Mouse (Mus musculus): ENCODE measurements around the gene Srgap2.

Gene Srgap2

DNA sequence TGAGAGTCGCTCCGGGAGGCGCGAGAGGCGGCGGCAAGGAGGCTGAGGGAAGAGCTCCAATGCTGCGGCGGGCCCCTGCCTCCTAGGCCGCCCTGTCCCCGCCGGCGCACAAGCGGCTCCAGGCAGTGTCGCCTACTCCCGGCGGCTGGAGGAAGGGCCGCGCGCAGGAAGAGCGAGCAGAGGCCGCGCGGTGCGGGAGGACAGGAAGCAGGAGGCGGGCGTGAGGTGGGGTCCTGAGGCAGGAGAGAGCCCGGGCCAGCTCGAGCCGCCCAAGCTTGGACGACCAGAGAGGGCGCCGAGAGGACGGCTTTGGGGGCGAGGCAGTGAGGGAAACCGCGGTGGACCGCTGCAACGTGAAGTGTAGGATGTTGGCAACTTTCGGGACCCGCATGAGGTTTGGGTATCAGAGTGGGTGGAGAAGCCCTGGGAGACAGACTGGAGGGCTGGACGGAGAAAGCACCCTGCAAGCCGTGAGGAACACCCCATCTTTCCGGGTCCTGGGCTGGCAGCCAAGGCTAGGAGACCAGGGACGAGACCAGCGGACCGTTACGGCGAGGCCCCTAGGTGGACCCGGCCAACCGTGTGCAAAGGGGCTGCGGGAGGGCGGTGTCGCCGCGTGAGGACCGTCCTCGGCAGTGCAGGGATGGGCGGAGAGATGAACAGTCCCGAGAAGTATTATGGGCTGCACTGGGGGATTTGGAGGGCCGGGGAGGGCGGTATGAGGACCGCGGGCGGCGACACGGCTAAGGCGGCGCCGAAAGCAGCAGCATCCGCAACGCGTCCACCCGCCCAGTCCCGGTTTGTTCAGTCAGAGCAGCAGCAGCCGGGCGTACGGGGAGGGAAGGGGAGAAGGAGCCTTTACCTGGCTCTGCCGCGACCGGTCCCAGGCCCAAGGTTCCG is 531 bp downstream of the Srgap2 start:
- DNase-seq (ENCODE audit: low spot score in 2 of 2) = peak; percentile 75 to 84

DNA sequence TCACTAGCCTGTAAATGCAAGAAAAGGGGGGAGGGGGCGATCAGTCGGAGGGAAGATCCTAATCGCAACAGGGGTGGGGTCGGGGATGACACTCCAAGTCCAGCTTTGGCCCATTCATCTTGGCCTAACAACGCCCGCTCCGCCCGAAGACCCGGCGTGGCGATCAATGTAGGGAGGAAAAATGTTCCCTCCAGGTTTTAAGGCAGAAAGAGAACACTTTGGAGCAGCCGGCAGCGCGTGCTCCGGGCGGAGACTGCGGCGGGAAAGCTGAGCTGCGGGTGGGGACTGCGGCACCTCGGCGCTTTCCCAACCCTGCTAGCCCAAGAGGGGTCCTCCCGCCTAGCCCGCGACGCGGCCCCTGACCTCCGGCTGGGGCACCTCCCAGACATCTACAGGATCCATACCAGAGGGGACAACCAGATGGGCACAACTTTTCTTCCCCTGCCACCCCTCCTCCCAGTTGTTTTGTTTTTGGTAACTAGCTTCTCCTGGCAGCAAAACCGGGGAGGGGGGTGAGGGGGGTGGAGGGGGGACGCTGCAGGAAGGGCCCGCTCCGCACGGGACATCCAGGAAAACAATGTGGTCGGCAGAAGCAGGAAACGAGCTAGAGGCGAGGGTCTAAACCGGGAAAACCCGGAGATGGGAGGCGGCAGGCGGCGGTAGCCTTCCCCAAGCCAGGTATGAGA is 1.4 kb downstream of the Srgap2 start:
- peak; percentile 27 to 73 for DNase-seq (ENCODE audit: low spot score in 2 of 2)

DNA sequence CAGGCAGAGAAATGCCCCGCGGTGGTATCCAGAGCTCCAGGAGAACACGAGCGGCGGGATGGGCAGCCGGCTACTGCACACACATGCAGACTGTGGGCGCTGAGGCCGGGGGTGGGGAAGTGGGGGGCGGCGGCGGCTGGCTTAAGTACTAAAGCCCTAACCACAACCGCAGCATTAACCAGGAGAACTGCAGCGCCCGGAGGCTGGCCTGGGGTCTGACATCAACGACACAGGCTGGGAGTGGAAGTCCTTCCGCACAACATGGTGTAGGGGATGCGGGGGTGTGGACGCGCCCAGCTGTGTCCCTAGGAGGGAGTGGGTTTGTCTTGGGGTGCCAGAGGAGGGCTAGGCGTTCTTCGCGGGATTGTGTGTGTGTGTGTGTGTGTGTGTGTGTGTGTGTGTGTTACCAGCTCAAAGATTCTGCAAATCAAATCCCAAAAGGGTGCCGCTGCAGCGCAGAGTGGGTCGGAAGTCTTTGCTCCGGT is 2.0 kb downstream of the Srgap2 start:
- peak; percentile 41 to 72 for DNase-seq (ENCODE audit: low spot score in 2 of 2)

DNA sequence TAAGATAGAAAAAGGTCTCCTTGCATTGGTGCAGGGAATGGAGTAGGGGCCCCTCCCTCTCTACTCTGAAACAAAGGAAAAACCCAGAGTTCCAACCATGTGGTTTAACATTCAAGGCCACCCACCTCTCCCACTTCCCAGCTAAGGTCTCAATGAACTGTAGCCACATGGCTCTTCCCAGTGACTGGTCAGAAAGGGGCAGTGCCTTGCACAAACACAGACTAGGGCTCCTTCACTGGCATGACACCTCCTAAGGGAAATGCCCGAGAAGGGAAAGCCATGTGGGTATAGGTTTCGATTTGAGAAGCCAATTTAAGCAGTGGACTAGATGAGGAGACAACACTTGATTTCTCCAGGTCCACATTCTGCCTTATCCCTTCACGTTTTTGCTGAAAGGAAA is 3.4 kb downstream of the Srgap2 start:
- DNase-seq (ENCODE audit: low spot score in 2 of 2) = no peak

DNA sequence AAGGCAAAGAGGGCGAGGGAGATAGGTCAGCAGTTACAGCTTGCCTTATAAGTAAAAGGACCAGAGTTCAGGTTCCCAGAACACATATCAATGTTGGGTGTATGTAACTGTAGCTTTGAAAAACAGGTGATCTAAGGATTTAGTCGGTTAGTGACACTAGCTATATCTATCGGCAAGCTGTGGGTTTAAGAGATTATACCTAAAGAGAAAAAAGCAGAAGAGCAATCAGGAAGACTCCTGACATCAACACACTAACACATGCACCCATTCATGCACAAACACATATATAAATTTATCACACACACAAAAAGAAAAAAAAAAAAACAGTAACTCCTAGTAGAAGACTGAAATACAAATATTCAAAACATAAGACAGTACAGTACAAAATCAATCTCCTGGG is 10.6 kb downstream of the Srgap2 start:
- no peak for DNase-seq (ENCODE audit: low spot score in 2 of 2)

DNA sequence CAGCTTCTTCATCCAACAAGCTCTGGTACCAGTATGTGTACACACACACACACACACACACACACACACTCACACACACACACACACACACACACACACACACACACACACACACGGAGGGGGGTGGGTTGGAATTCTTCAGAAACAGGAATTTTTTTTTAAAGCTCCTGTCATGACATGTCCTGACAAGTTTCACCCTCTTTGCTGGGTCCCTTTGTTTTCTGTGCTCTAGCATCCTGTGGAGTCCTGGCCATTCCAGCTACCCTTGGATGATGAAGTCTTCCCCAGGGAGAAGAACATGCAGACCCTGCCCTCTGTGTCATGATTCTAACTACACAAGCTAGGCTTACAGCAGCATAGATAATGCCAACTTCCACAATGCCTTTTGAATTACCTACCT is 13.0 kb downstream of the Srgap2 start:
- no peak for DNase-seq (ENCODE audit: low spot score in 2 of 2)

DNA sequence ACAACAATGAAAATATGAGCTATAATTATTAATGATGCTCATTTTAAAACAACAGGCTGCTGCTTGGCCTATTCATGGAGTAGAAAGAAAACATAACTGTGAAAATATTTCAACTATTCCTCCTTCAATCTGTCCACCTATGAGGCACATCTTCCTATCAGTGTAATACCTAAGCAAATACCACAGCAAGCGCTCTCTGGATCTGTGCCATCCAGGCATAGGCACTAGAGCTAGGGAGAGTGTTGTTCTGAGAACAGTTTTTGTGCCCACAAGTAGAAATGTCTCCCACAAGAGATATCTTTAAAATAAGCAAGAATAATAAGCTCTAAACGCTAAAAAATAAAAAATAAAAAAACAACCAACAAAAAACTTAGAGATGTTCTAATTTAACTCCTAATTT is 14.0 kb downstream of the Srgap2 start:
- no peak for DNase-seq (ENCODE audit: low spot score in 2 of 2)

DNA sequence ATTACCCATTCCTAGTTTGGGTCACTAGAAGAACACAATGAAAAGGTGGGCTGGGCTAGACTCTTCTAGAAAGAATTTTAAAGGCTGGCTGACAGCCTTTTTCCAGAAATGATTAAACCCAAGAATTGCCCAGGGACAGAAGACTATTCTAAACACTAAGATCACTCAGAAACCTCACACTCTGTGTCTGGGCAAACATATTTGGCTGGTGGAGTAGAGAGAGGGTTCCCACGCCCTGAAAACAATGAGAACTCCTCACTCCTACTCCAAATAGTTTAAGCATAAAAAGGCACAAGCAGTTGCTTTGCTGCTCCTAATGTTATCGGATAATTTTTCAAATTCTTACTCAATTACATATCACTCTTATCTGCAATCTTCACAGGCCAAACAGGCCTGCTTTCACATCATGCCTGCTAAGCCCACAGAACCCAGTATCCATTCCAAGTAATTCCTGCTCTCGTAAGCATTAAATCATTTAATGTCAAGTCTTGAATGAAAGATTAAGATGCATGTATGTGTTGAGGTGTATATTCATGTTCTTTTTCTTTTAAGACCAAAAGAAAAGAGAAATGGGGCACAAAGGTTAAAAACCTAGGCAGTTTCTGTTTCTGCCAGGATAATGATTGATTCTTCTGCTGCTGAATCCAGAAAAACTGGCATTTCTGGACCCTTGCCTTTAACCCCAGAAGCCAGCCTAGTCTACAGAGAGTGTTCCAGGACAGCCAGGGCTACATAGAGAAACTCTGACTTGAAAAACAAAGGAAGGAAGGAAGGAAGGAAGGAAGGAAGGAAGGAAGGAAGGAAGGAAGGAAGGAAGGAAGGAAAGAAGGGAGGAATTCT is 15.3 kb downstream of the Srgap2 start:
- no peak for DNase-seq (ENCODE audit: low spot score in 2 of 2)

DNA sequence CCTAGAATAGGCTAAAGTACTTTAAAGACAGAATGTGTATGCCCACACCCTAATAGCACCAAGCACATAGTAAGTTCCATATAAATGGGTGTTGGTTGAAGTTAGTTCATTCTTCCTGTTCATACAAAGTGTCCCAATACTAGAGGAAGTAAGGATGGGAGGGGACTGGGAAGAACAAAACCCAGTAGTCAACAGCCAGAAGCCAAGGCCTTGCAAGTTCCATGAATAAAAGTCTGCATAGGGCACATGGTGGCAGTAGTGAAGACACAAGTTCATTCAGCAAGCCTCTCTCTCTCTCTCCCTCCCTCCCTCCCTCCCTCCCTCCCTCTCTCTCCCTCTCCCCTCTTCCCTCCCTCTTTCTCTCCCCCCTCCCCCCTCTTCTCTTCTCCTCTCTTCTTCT is 16.0 kb downstream of the Srgap2 start:
- DNase-seq (ENCODE audit: low spot score in 2 of 2) = no peak

DNA sequence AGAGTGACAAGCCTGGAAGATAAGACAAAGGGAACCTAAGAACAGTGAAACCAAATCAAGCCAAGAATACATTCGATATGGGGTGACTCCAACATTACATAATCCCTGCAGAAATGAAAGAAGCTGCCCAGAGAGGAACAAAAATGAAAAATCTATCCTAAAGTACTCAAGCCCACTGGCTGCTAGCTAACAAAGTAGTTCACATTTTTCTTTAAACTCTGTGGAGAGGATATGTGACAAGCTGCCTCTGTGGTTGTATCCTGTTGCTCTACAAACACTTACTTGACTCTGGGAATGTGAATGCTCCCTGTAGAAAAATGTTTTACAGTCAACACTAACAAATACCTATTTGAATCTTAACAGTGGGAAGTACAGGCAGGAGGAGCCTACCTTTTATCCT is 25.5 kb downstream of the Srgap2 start:
- no peak for DNase-seq (ENCODE audit: low spot score in 2 of 2)

DNA sequence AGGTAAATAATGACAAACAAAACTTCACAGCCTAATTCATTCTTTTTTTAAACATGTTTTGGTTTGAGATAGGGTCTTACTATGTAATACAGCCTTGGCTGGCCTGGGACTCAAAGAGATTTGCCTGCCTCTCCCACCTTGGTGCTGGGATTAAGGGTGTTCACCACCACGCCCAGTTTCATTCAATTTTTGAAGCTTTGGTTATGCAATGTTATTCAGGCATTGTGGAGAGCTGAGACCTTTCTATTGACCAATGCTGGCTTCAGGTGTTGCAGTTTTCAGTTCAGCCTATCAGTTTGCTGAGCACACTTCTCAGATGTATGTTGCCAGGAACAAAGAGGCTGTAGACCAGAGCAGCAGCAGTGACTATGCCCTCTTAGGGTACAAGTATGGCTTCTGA is 28.9 kb downstream of the Srgap2 start:
- DNase-seq (ENCODE audit: low spot score in 2 of 2) = no peak

DNA sequence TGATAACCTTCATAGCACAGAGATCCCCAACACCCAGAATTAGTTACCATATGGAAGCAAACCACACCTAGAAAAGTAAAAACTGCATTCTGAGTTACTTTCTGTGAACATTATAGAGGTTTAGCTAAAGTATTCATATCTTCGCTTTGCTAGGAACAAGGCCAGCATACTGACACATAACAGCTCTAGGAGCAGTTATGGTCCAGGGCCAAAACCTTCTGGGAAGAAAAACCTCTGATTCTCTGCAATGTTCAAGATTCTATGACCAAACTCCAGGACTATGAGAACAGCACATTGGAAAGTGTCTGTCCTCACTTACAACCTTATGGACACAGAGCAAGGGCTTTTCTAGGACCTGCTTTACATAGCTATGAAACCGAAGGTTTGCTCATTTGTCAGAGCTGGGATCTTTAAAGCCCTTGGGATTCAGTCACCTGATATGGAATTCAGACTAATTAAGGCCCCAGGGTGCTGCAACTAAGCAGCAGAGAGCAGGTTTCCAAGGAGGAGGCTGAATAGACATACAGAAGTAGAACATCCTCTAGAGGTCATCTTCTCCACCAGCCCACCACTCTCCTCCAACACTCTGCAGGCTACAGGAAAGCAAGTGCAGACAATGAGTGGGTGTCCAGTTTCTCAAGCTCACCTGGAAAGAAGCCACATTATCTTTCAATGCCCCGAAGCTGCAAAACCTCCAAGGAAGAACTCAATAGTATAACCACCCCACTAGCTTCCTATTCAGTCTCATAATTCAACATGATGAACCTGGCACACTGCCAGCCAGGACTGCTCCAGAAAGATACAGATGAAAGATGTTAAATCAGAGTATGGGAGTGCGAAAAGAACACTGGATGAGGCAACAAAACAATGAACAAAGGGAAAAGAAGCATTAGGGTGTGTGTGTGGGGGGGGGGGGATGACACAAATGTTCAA is 32.9 kb downstream of the Srgap2 start:
- DNase-seq (ENCODE audit: low spot score in 2 of 2) = no peak

DNA sequence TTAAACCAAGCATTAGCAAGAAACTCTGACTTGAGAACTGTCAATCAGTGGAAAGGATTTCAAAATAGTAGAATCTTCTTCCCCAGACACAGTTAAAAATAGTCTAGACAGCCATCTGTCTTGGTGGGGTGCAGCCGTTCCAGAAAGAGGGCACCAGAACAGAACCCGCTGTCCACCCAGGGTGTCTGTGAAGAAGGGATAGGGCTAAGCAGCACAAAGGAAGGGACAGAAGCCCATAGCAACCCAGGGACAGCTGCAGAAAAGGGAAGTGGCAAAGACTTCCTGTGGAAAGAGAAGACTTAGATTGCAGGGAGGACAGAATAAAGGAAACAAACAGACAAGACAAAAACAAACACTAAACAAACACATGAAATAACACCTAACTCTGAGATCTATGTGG is 34.8 kb downstream of the Srgap2 start:
- no peak for DNase-seq (ENCODE audit: low spot score in 2 of 2)

DNA sequence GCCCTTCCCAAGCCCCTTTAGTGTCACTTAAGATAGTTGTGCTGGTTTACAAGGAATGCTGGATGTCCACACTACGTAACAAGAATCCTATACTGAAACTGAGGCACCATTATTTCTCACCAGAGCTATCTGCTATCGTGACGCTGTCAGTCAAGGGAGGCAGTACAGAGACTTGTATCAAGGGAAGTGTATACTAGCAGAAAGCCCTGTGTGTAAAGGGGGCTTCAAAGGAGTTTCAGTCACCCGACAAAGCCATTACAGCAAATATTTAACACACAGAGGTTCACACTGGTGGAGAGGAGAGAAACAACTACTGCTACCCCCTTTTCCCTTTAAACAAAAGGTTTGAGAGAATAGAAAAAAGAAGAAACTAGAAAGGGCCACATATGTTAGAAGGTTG is 35.6 kb downstream of the Srgap2 start:
- DNase-seq (ENCODE audit: low spot score in 2 of 2) = no peak

DNA sequence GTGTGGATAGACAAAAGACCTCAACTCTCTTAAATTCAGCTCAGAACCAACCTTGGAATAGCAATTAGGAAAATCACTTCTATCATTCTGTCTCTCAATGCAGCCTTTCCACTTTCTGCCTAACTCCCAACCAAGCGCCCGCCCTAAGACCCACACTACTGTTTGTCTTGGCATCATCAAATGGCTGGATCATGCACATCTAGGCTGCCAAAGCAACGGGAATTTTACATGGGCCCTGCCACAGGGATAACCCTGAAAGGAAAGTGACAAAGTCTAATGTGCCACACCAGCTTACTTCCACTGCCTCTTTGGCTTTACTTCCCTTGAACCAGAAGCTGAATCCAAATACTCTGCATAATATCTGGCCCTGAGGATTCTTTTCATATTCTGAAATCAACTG is 37.8 kb downstream of the Srgap2 start:
- DNase-seq (ENCODE audit: low spot score in 2 of 2) = no peak

DNA sequence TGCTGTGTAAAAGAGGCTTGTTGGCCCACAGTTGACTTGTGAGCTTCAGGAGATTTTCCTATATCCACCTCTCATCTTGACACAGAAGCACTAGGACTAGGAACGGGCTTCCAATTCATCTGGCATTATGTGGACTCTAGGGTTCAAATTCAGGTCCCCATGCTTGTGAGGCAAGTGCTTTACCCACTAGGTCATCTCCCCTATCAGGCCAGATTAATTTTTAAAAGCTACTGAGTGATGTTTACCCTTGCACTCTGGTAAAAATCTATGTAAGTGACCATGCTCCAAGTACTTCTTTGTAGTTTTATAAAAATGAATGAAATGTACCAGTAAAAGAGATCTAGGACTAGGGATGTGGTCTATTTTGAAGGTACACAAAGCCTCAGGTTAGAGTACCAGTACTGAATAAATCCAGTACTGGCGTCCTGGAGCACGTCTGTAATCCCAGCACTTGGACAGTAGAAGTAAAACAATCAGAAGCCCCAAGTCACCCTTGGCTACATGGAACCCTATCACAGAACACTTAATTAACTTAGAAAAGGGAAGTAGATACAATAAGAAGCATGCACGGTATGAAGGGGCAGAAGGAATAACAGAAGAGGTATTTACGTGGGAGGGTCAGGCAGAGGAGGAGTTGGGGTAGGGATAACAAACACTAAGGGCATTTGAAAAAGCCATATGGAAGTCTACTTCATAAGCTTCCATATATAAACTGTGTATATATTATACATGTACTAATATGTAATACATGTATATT is 40.9 kb downstream of the Srgap2 start:
- no peak for DNase-seq (ENCODE audit: low spot score in 2 of 2)

DNA sequence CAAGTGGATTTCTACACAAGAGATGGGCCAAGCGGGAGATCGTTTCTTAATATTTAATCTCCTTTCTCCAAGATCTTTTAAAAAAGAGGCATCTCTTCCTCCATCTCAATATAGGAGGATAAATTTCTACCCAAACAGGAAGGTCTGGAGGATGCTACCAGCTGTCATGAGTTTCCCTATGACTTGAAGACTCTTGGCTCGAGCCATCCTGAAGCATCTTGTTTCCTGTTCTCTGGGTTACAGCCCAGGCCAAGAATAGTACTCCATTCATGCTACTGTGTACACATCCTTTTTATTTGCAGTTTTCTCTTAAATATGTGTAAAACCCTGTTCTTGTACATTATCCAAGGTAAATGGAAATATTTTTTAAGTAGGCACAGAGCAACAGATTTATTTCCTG is 44.9 kb downstream of the Srgap2 start:
- no peak for DNase-seq (ENCODE audit: low spot score in 2 of 2)

DNA sequence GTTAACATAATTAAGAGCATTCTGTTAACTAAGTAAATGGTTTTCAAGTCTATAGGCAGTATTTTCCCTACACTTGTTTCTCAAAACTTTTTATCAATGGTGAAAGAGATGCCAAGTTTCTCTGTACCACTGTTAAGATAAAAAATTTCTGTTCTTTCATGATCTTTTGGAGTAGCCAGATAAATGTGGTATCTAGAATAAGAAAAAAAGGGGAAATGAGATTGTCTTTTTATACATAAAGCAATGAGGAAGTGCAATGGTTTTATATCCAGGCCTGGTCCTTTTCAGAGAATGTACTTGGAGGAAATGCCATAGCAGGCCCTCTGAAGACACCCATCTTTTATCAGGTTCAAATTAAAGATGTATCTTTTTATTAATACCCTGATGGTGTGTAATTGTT is 45.8 kb downstream of the Srgap2 start:
- no peak for DNase-seq (ENCODE audit: low spot score in 2 of 2)

DNA sequence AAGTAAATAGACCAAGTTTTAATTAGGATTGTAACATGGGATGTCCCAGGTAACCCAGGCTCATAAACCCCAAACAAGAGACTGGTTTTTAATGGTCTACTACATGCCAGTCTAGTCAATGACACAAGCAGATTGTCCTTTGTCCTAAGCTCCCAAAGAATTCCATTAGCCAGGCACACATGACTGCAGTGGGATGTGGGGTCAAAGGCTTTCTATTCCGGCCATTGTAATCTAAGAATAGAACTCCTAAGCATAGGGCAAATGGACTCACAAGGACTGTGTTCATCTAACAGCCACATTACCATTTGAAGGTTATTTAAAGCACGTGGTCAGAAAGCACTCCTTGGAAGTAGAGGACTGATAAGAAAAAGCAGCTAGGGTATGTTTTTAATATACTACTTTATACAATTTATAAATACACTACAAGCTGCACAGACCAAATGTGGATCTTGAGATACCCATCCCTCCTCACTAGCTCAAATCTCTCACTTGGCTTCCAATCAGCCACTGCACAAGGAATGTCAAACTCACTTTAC is 48.3 kb downstream of the Srgap2 start:
- DNase-seq (ENCODE audit: low spot score in 2 of 2) = no peak

DNA sequence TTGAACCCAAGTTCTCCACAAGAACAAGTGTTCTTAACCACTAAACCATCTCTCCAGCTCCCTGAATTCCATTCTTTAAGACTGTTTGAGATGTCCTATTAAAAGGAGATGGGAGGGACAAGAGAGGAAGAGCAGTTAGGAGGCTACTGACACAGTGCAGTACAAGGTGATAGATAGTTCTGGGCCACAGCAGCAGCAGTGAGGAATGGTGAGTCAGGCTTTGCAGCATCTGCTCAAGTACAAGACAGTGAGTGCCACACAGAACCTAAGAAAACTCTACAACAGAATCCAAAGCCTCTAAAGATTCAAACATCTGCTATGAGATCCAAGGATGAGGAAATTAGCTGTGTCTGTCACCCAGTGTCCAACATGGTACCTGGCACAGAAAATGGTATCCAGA is 51.8 kb downstream of the Srgap2 start:
- DNase-seq (ENCODE audit: low spot score in 2 of 2) = no peak
